Mouse (Mus musculus) activated CD4-positive, CD25-positive, alpha-beta regulatory T cell, adult 4 months (primary cell): ENCODE data around the gene Pik3ap1. TPM values are rescaled to one million over a fixed set of nuclear protein-coding genes. Genes with fewer than 3 reads are reported as not detected.
"Not testable (repeated sequence)": the region's sequence is repeated elsewhere in the genome, so short reads cannot be mapped to it uniquely, and the experiment has no call there.

ENCODE experiments used
- ATAC-seq: one replicate; pipeline ENCODE4 v1.8.0; 2017
- polyA plus RNA-seq, 2 experiments: library from polyadenylated mRNA; unstranded; fragments of 100-300 nt; shearing (Covaris generic); gene quantifications; one replicate each; pipeline ENCODE4 v1.2.1; 2017

Pik3ap1 gene
- 1 to 10 TPM; 1.6 to 2.7 TPM for polyA plus RNA-seq

GRCm38 (mm10) chr19:41384922-41385508 lies at the start of gene Pik3ap1:
Pik3ap1 (minus strand) TSS chr19:41385102.
- ATAC-seq: peak; percentile 53

GRCm38 (mm10) chr19:41431512-41432164 lies 46.7 kb upstream of the Pik3ap1 start:
- not testable (repeated sequence) for ATAC-seq

- not testable (repeated sequence) for ATAC-seq
Measured at GRCm38 (mm10) chr19:41425927-41426772, 41.2 kb upstream of the Pik3ap1 start.

GRCm38 (mm10) chr19:41421264-41421663 lies 36.4 kb upstream of the Pik3ap1 start:
- no peak for ATAC-seq

- no peak for ATAC-seq
Measured at GRCm38 (mm10) chr19:41418786-41419185, 33.9 kb upstream of the Pik3ap1 start.

- ATAC-seq: no peak
Measured at GRCm38 (mm10) chr19:41417995-41418394, 33.1 kb upstream of the Pik3ap1 start.

GRCm38 (mm10) chr19:41416201-41416600 lies 31.3 kb upstream of the Pik3ap1 start:
- ATAC-seq: no peak

GRCm38 (mm10) chr19:41402603-41403002 lies 17.7 kb upstream of the Pik3ap1 start:
- ATAC-seq: no peak

GRCm38 (mm10) chr19:41390856-41391255 lies 6.0 kb upstream of the Pik3ap1 start:
- ATAC-seq: no peak

- no peak for ATAC-seq
Measured at GRCm38 (mm10) chr19:41389351-41389750, 4.4 kb upstream of the Pik3ap1 start.

- ATAC-seq: no peak
Measured at GRCm38 (mm10) chr19:41388242-41388641, 3.3 kb upstream of the Pik3ap1 start.

- ATAC-seq: no peak
Measured at GRCm38 (mm10) chr19:41387262-41387661, 2.4 kb upstream of the Pik3ap1 start.

GRCm38 (mm10) chr19:41384406-41384851 lies 473 bp downstream of the Pik3ap1 start:
- peak; percentile 40 for ATAC-seq

- ATAC-seq: no peak
Measured at GRCm38 (mm10) chr19:41382391-41382978, 2.4 kb downstream of the Pik3ap1 start.

- ATAC-seq: no peak
Measured at GRCm38 (mm10) chr19:41381581-41382239, 3.2 kb downstream of the Pik3ap1 start.

- ATAC-seq: no peak
Measured at GRCm38 (mm10) chr19:41379195-41379594, 5.7 kb downstream of the Pik3ap1 start.

- ATAC-seq: no peak
Measured at GRCm38 (mm10) chr19:41375791-41376190, 9.1 kb downstream of the Pik3ap1 start.

- ATAC-seq: no peak
Measured at GRCm38 (mm10) chr19:41375096-41375495, 9.8 kb downstream of the Pik3ap1 start.

GRCm38 (mm10) chr19:41374658-41375057 lies 10.2 kb downstream of the Pik3ap1 start:
- no peak for ATAC-seq

GRCm38 (mm10) chr19:41372322-41372721 lies 12.6 kb downstream of the Pik3ap1 start:
- no peak for ATAC-seq

GRCm38 (mm10) chr19:41371373-41371772 lies 13.5 kb downstream of the Pik3ap1 start:
- ATAC-seq: no peak
